Mouse (Mus musculus): ENCODE measurements around the gene 6330409D20Rik. TPM values are rescaled to one million over a fixed set of nuclear protein-coding genes. Genes with fewer than 3 reads are reported as not detected.

The 6330409D20Rik gene
- polyA plus RNA-seq, 1 experiment from 2014 or later, result 0.43 TPM

DNA sequence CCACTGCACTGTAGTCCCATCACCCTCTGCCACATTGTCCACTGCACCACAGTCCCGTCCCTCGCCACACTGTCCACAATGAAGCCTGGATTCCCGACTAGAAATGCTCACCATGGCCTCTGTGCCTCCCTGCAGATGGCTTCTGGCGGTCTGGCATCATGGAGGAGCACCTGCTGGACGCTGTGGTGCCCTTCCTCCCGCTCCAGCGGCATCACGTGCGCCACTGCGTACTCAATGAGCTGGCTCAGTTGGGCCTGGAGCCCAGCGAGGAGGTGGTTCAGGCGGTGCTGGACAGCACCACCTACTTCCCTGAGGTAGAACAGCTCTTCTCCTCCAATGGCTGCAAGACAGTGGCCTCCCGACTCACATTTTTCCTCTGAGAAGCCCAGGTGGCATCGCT lies 20.5 kb upstream of the 6330409D20Rik start:
- Histone ChIP-seq H3K9me3 (ENCODE audit: control insufficient read depth, low read length) (no peaks in the 10 kb centered on the region), H3K4me2 (ENCODE audit: low read depth, low read length) (no peak overlapping the region), H3K4me3 (ENCODE audit: low read length) (no peak overlapping the region), H3K4me1 (replicated peaks; ENCODE audit: control insufficient read depth, insufficient read depth, low read length) (peaks cover 3% of the 10 kb centered on the region; the same call in 1 of the 2 replicates), H3K27me3 (ENCODE audit: control insufficient read depth, insufficient read depth, low read depth, low read length) (no peaks in the 10 kb centered on the region), H3K27ac (ENCODE audit: low read length) (no peak overlapping the region), H3K9ac (ENCODE audit: low read length) (no peak overlapping the region), H3K36me3 (ENCODE audit: control insufficient read depth, insufficient read depth, low read length) (peaks cover 12% of the 10 kb centered on the region)
- ATAC-seq (ENCODE audit: low read depth), result no peak
- WGBS, result 87% methylated on average over 14 of the region's 14 CpGs

DNA sequence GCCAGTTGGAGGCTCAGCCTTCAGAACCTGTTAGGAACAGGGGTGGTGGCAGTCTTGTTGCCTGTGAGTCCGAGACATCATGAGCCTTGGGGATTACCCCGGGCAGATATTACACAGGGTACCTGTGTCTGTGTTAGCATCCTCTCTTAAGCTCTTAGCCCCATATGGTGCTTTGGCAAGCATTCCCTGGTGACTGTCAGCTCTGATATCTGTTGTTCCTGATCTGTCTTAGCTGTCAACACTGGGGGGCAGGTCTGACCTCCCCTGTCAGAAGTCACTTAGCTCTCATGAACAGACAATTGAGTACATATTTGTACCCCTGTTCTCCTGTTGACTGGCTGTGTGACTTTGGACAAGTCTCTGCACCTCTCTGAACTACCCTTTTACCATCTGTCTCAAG lies 18.2 kb upstream of the 6330409D20Rik start:
- Histone ChIP-seq H3K4me2 (ENCODE audit: low read depth, low read length) (no peak overlapping the region), H3K36me3 (ENCODE audit: control insufficient read depth, insufficient read depth, low read length) (peaks cover 12% of the 10 kb centered on the region), H3K9ac (ENCODE audit: low read length) (no peak overlapping the region), H3K4me3 (ENCODE audit: low read length) (no peak overlapping the region), H3K27ac (ENCODE audit: low read length) (no peak overlapping the region), H3K4me1 (replicated peaks; ENCODE audit: control insufficient read depth, insufficient read depth, low read length) (peaks cover 3% of the 10 kb centered on the region; the same call in 1 of the 2 replicates), H3K9me3 (ENCODE audit: control insufficient read depth, low read length) (no peaks in the 10 kb centered on the region), H3K27me3 (ENCODE audit: control insufficient read depth, insufficient read depth, low read depth, low read length) (no peaks in the 10 kb centered on the region)
- 82% methylated on average over 2 of the region's 2 CpGs for whole genome bisulfite sequencing
- ATAC-seq (ENCODE audit: low read depth), result no peak

DNA sequence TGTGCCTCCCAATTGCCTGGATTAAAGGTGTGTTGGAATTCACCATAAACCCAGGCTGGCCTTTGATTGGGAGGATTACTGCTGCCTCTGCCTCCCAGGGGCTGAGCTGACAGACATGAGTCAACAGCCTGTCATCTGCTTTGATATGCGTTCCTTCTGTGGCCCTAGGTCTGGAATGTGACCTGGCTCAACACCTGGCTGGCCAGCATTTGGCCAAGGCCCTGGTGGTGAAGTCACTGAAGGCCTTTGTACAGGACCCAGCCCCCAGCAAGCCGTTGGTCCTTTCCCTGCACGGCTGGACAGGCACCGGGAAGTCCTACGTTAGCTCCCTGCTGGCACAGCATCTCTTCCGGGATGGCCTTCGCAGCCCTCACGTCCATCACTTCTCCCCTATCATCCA lies 17.7 kb upstream of the 6330409D20Rik start:
- peaks cover 3% of the 10 kb centered on the region; the same call in 1 of the 2 replicates for H3K4me1 ChIP-seq (replicated peaks; ENCODE audit: control insufficient read depth, insufficient read depth, low read length)
- H3K4me2 ChIP-seq (ENCODE audit: low read depth, low read length), result no peak overlapping the region
- no peaks in the 10 kb centered on the region for H3K27me3 ChIP-seq (ENCODE audit: control insufficient read depth, insufficient read depth, low read depth, low read length)
- no peak overlapping the region for H3K27ac ChIP-seq (ENCODE audit: low read length)
- H3K4me3 ChIP-seq (ENCODE audit: low read length), result no peak overlapping the region
- no peaks in the 10 kb centered on the region for H3K9me3 ChIP-seq (ENCODE audit: control insufficient read depth, low read length)
- WGBS, result 63% methylated on average over 8 of the region's 8 CpGs
- H3K36me3 ChIP-seq (ENCODE audit: control insufficient read depth, insufficient read depth, low read length), result peaks cover 12% of the 10 kb centered on the region
- 0 out of 2 replicates have a peak overlapping the region, but pooled peaks have one; percentile 2 for H3K9ac ChIP-seq (ENCODE audit: low read length)
- no peak for ATAC-seq (ENCODE audit: low read depth)

DNA sequence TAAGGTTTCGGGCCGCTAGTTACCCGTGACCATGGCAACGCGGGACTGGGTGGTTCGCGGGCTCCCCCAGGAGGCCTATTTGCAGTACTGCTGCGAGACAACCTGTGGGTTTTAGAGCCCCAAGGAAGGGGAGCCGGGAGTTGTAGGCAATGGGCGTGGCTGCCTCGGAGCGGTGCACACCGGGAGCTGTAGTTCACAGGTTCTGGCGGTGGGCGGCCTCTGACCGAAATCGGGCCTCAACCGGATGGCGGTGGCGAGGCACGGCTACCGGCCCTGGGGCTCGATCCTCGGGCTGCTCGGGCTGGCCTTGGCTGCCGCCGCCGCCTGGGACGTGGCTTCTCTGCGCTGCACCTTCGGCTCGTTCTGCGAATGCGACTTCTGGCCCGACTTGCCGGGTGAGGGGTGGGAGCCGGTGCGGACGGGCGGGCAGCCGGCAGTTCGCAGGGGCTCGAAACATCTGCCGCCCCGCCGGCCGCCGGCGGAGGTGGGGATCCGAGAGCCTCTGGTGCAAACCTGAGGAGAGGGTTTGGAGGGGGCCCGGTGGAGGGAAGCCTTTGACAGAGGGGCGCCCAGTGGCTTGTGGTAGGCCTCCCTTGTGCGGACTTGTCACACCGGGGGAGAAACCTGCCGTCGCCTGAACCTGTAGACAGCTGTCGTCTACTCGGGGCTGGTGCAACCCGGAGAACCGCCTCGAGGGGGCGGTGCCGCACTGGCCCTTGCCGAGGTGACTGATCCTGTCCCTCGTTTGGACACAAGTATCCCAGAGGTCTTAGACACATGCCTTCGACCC lies 16.4 kb upstream of the 6330409D20Rik start, which contains the start of gene Tor2a:
TSS of gene Tor2a (plus strand) at position 179 of the 790 bp plus-strand sequence.
- peaks cover 9% of the 10 kb centered on the region for H3K36me3 ChIP-seq (ENCODE audit: control insufficient read depth, insufficient read depth, low read length)
- WGBS, result under 1% methylated on average over 66 of the region's 66 CpGs
- H3K9me3 ChIP-seq (ENCODE audit: control insufficient read depth, low read length), result no peaks in the 10 kb centered on the region
- peak within 1 kb of the TSS; percentile 66 for H3K4me2 ChIP-seq (ENCODE audit: low read depth, low read length)
- peak within 1 kb of the TSS; percentile 86 for H3K27ac ChIP-seq (ENCODE audit: low read length)
- H3K27me3 ChIP-seq (ENCODE audit: control insufficient read depth, insufficient read depth, low read depth, low read length), result no peaks in the 10 kb centered on the region
- peak within 1 kb of the TSS; percentile 95 for H3K9ac ChIP-seq (ENCODE audit: low read length)
- peak; percentile 97 for ATAC-seq (ENCODE audit: low read depth)
- H3K4me1 ChIP-seq (replicated peaks; ENCODE audit: control insufficient read depth, insufficient read depth, low read length), result peaks cover 3% of the 10 kb centered on the region; the same call in 1 of the 2 replicates
- peak within 1 kb of the TSS; percentile 80 for H3K4me3 ChIP-seq (ENCODE audit: low read length)

DNA sequence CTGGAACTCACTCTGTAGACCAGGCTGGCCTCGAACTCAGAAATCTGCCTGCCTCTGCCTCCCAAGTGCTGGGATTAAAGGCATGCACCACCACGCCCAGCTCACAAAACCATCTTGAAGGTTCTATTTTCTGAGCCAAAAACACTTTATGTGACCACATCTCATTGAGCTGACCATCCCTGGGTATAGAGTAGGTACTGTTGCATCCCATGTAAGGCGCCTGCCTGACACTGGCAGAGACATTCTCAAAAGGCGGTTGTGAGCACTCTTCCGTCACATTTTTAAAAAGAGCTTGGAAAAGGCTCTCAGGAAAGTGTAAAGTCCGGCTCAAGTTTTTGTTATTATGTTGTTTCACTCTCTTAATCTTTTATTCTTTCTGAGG lies 15.8 kb upstream of the 6330409D20Rik start:
- peak; percentile 17 for ATAC-seq (ENCODE audit: low read depth)
- peak overlapping the region; percentile 28 for H3K4me2 ChIP-seq (ENCODE audit: low read depth, low read length)

DNA sequence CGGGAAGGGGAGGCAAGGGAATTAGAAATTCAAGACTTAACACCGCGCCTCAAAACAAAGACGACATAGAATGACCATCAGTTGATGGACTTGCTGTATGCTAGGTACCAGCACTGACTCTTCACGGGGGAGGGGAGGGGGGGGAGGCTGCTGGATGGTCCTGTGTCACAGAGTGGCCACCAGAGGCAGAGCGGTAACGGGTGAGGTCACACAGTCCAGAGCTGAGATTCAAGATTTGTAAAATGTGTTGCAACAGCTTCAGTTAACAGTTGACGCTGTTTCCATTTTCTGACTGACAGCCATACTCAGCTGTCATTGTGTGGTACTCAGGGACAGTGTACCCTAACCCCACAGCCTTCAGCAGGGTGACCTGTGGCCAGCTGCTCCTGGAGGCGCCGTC lies 11.4 kb upstream of the 6330409D20Rik start:
- no peak overlapping the region for H3K27ac ChIP-seq (ENCODE audit: low read length)
- WGBS, result 67% methylated on average over 10 of the region's 10 CpGs
- no peak overlapping the region for H3K4me3 ChIP-seq (ENCODE audit: low read length)
- no peaks in the 10 kb centered on the region for H3K27me3 ChIP-seq (ENCODE audit: control insufficient read depth, insufficient read depth, low read depth, low read length)
- H3K4me2 ChIP-seq (ENCODE audit: low read depth, low read length), result no peak overlapping the region
- H3K36me3 ChIP-seq (ENCODE audit: control insufficient read depth, insufficient read depth, low read length), result peaks cover 2% of the 10 kb centered on the region; the same call in 1 of the 2 replicates
- no peak overlapping the region for H3K9ac ChIP-seq (ENCODE audit: low read length)
- no peaks in the 10 kb centered on the region for H3K9me3 ChIP-seq (ENCODE audit: control insufficient read depth, low read length)
- no peak for ATAC-seq (ENCODE audit: low read depth)
- peaks cover 3% of the 10 kb centered on the region; the same call in 1 of the 2 replicates for H3K4me1 ChIP-seq (replicated peaks; ENCODE audit: control insufficient read depth, insufficient read depth, low read length)

More for the DNA sequence above, 15.8 kb upstream of the 6330409D20Rik start:
- Histone ChIP-seq H3K27ac (ENCODE audit: low read length) (no peak overlapping the region), H3K9ac (ENCODE audit: low read length) (no peak overlapping the region), H3K36me3 (ENCODE audit: control insufficient read depth, insufficient read depth, low read length) (peaks cover 7% of the 10 kb centered on the region), H3K9me3 (ENCODE audit: control insufficient read depth, low read length) (no peaks in the 10 kb centered on the region), H3K4me1 (replicated peaks; ENCODE audit: control insufficient read depth, insufficient read depth, low read length) (peaks cover 3% of the 10 kb centered on the region; the same call in 1 of the 2 replicates), H3K4me3 (ENCODE audit: low read length) (peak overlapping the region; percentile 80; the same call in 1 of the 2 replicates), H3K27me3 (ENCODE audit: control insufficient read depth, insufficient read depth, low read depth, low read length) (no peaks in the 10 kb centered on the region)
- WGBS, result 33% methylated on average over 6 of the region's 6 CpGs

DNA sequence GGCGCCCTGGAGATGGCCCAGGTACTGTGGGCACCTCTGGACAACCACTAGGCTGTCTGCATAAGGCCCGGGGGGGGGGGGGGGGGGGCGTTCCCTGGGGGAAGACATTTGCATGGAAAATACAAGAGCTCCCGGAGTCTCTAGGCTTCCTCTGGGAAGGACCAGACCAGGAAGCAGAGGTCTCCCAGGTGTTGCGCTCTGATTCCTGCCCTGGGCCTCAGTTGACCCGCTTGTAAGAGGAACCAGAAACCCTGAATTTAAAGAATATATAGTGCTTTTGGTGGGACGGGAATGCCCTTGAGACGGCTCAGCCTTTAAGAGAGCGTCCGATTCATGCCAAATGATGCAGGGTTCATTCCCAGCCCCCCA lies 10.8 kb upstream of the 6330409D20Rik start:
- peaks cover 2% of the 10 kb centered on the region; the same call in 1 of the 2 replicates for H3K36me3 ChIP-seq (ENCODE audit: control insufficient read depth, insufficient read depth, low read length)
- no peaks in the 10 kb centered on the region for H3K27me3 ChIP-seq (ENCODE audit: control insufficient read depth, insufficient read depth, low read depth, low read length)
- H3K9ac ChIP-seq (ENCODE audit: low read length), result peak overlapping the region; percentile 44; the same call in 1 of the 2 replicates
- 34% methylated on average over 9 of the region's 10 CpGs for WGBS
- peak overlapping the region; percentile 56 for H3K4me2 ChIP-seq (ENCODE audit: low read depth, low read length)
- peak overlapping the region; percentile 45 for H3K4me3 ChIP-seq (ENCODE audit: low read length)
- peaks cover 3% of the 10 kb centered on the region; the same call in 1 of the 2 replicates for H3K4me1 ChIP-seq (replicated peaks; ENCODE audit: control insufficient read depth, insufficient read depth, low read length)
- ATAC-seq (ENCODE audit: low read depth), result peak; percentile 39
- H3K9me3 ChIP-seq (ENCODE audit: control insufficient read depth, low read length), result no peaks in the 10 kb centered on the region
- H3K27ac ChIP-seq (ENCODE audit: low read length), result no peak overlapping the region

DNA sequence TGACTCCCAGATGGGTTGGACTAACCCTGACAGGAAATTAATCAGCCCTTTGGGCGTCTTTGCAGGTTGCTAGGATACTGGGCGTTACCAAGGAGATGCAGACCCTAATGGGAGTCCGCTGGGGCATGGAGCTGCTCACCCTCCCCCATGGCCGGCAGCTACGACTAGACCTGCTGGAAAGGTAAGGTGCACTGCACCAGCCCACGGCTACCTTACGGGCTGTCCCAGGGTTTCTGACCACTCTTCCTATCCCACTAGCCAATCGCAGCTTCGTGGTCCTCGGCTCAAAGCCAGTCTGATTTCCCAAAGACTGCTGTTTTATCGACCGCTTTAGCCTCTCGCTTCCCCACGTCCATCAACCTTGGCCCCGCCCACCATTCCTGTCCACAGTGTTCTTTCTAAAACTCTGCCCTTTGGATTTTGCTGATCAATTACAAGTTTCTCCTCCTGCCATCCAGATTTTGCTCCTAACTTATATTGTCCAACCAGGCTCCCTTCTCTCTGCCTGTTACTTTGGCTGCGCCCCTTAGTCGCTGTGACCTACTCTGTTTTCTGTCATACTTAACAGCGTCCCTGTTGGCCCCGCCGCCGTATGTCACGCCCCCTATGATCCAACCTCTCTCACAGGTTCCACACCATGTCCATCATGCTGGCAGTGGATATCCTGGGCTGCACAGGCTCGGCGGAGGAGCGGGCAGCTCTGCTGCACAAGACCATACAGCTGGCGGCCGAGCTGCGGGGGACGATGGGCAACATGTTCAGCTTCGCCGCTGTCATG lies 10.3 kb upstream of the 6330409D20Rik start:
- 24% methylated on average over 31 of the region's 31 CpGs for WGBS
- ATAC-seq (ENCODE audit: low read depth), result peak; percentile 88
- Histone ChIP-seq H3K36me3 (ENCODE audit: control insufficient read depth, insufficient read depth, low read length) (peaks cover 2% of the 10 kb centered on the region; the same call in 1 of the 2 replicates), H3K27me3 (ENCODE audit: control insufficient read depth, insufficient read depth, low read depth, low read length) (no peaks in the 10 kb centered on the region), H3K4me2 (ENCODE audit: low read depth, low read length) (peak overlapping the region; percentile 56), H3K4me1 (replicated peaks; ENCODE audit: control insufficient read depth, insufficient read depth, low read length) (peaks cover 3% of the 10 kb centered on the region; the same call in 1 of the 2 replicates), H3K9me3 (ENCODE audit: control insufficient read depth, low read length) (no peaks in the 10 kb centered on the region), H3K27ac (ENCODE audit: low read length) (peak overlapping the region; percentile 24), H3K4me3 (ENCODE audit: low read length) (peak overlapping the region; percentile 45), H3K9ac (ENCODE audit: low read length) (peak overlapping the region; percentile 44)

DNA sequence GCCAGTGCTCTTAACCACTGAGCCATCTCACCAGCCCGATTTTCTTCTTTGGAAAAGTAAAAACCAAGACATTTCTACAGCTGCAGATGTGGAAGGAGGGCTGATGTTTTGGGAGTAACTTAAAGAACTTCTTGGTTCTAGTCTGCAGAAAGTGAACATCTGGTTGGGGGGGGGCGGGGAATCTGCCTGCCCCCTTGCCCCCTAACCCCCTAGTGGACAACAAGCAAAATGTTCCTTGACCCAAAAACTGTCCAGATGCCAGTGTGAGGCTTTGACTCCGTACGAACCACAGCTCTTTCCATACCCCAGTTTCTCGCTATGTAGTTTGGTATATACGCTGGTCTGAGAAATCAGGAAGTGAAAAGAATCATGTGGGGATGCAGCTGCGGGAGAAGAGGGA lies 9.4 kb upstream of the 6330409D20Rik start:
- H3K4me2 ChIP-seq (ENCODE audit: low read depth, low read length), result no peak overlapping the region
- H3K4me3 ChIP-seq (ENCODE audit: low read length), result no peak overlapping the region
- no peak for ATAC-seq (ENCODE audit: low read depth)
- H3K4me1 ChIP-seq (replicated peaks; ENCODE audit: control insufficient read depth, insufficient read depth, low read length), result peaks cover 3% of the 10 kb centered on the region; the same call in 1 of the 2 replicates
- no peak overlapping the region for H3K27ac ChIP-seq (ENCODE audit: low read length)
- peaks cover 2% of the 10 kb centered on the region; the same call in 1 of the 2 replicates for H3K36me3 ChIP-seq (ENCODE audit: control insufficient read depth, insufficient read depth, low read length)
- 65% methylated on average over 7 of the region's 7 CpGs for WGBS
- H3K9ac ChIP-seq (ENCODE audit: low read length), result no peak overlapping the region
- H3K9me3 ChIP-seq (ENCODE audit: control insufficient read depth, low read length), result no peaks in the 10 kb centered on the region
- no peaks in the 10 kb centered on the region for H3K27me3 ChIP-seq (ENCODE audit: control insufficient read depth, insufficient read depth, low read depth, low read length)

All from lung, embryonic 16.5 days (tissue).